25 mouse cellular contexts compared by ENCODE assay signal in genomic region chr12:96130796-96131512, GRCm38 (mm10).
DNase-seq lines count a peak whose midpoint lies in the region; ATAC-seq and TF ChIP-seq lines count a peak whose summit lies in the region.
"Had no signal": no experiment of that assay in that cellular context is flagged by ENCODE, and none has a peak within 500 bp of the region (broad histone marks: within the 10 kb centered on the region; RNA-seq: fewer than 3 reads in every experiment).

No protein-coding gene starts in this region.

- H3K27ac ChIP-seq in embryonic facial prominence, embryonic 11.5 days (replicated peaks; ENCODE audit: low read depth, low read length), result no peak overlapping the region
- no peak overlapping the region for H3K27ac ChIP-seq in embryonic facial prominence, embryonic 10.5 days (replicated peaks)
- H3K27ac ChIP-seq in midbrain, embryonic 11.5 days (ENCODE audit: low read depth, low read length), result no peak overlapping the region
- H3K27ac ChIP-seq in midbrain, postnatal 0 days (ENCODE audit: low read depth, low read length), result no peak overlapping the region
- no peak overlapping the region for H3K27ac ChIP-seq in embryonic facial prominence, embryonic 14.5 days (replicated peaks; ENCODE audit: low read depth, low read length)
- no peak overlapping the region for H3K27ac ChIP-seq in midbrain, embryonic 15.5 days
- H3K27ac ChIP-seq in forebrain, embryonic 15.5 days (replicated peaks), result no peak overlapping the region
- H3K27ac ChIP-seq: embryonic facial prominence, embryonic 15.5 days; forebrain, embryonic 13.5 days; hindbrain, embryonic 15.5 days; kidney, embryonic 15.5 days; left cerebral cortex, adult 2 months; limb, embryonic 12.5 days; liver, embryonic 15.5 days had no signal

- no peaks in the 10 kb centered on the region for H3K9me3 ChIP-seq in embryonic facial prominence, embryonic 11.5 days (replicated peaks; ENCODE audit: control insufficient read depth, low read length)
- H3K9me3 ChIP-seq in embryonic facial prominence, embryonic 10.5 days, result no peaks in the 10 kb centered on the region
- H3K9me3 ChIP-seq in midbrain, embryonic 11.5 days (ENCODE audit: control insufficient read depth, low read length), result no peaks in the 10 kb centered on the region
- H3K9me3 ChIP-seq in midbrain, postnatal 0 days (ENCODE audit: low read length), result no peaks in the 10 kb centered on the region
- no peaks in the 10 kb centered on the region for H3K9me3 ChIP-seq in embryonic facial prominence, embryonic 14.5 days (ENCODE audit: control insufficient read depth, low read length)
- no peaks in the 10 kb centered on the region for H3K9me3 ChIP-seq in midbrain, embryonic 15.5 days
- no peaks in the 10 kb centered on the region for H3K9me3 ChIP-seq in forebrain, embryonic 15.5 days
- H3K9me3 ChIP-seq: embryonic facial prominence, embryonic 15.5 days; forebrain, embryonic 13.5 days; hindbrain, embryonic 15.5 days; kidney, embryonic 15.5 days; limb, embryonic 12.5 days; liver, embryonic 15.5 days had no signal

- no peaks in the 10 kb centered on the region for H3K4me1 ChIP-seq in embryonic facial prominence, embryonic 11.5 days (ENCODE audit: control insufficient read depth, insufficient read depth, low read length)
- H3K4me1 ChIP-seq in embryonic facial prominence, embryonic 10.5 days, result no peaks in the 10 kb centered on the region
- H3K4me1 ChIP-seq in midbrain, embryonic 11.5 days (ENCODE audit: control insufficient read depth, insufficient read depth, low read length), result peaks cover 3% of the 10 kb centered on the region; the same call in 1 of the 2 replicates
- no peaks in the 10 kb centered on the region for H3K4me1 ChIP-seq in midbrain, postnatal 0 days (ENCODE audit: insufficient read depth, low read length)
- H3K4me1 ChIP-seq in embryonic facial prominence, embryonic 14.5 days (ENCODE audit: control insufficient read depth, insufficient read depth, low read length), result no peaks in the 10 kb centered on the region
- H3K4me1 ChIP-seq in midbrain, embryonic 15.5 days, result no peaks in the 10 kb centered on the region
- peaks cover 3% of the 10 kb centered on the region; the same call in 1 of the 2 replicates for H3K4me1 ChIP-seq in forebrain, embryonic 15.5 days
- H3K4me1 ChIP-seq: embryonic facial prominence, embryonic 15.5 days; hindbrain, embryonic 15.5 days; kidney, embryonic 15.5 days; liver, embryonic 15.5 days had no signal

- DNase-seq in embryonic facial prominence, embryonic 11.5 days (ENCODE audit: low spot score), result peak; percentile 36
- DNase-seq in embryonic facial prominence, embryonic 10.5 days (ENCODE audit: low spot score), result no peak
- no peak for DNase-seq in midbrain, embryonic 11.5 days (ENCODE audit: low spot score, missing footprints)
- DNase-seq in midbrain, postnatal 0 days (ENCODE audit: low spot score), result no peak
- peak; percentile 9 for DNase-seq in embryonic facial prominence, embryonic 14.5 days (ENCODE audit: low spot score)
- DNase-seq: adrenal gland, adult 8-10 months; cerebellum, adult 9-11 months; gastrocnemius, postnatal 14 days; heart, postnatal 14 days; kidney, adult 18-20 months; kidney, postnatal 25 days; lung, embryonic 14.5 days; lung, postnatal 14 days; thymus, adult 2 months; thymus, postnatal 36 days had no signal

- H3K4me2 ChIP-seq in embryonic facial prominence, embryonic 11.5 days (ENCODE audit: low read depth, low read length), result no peak overlapping the region
- no peak overlapping the region for H3K4me2 ChIP-seq in midbrain, embryonic 11.5 days
- no peak overlapping the region for H3K4me2 ChIP-seq in midbrain, postnatal 0 days (ENCODE audit: low read depth, low read length, poor library complexity, severe bottlenecking)
- H3K4me2 ChIP-seq in embryonic facial prominence, embryonic 14.5 days (ENCODE audit: low read depth, low read length), result no peak overlapping the region
- no peak overlapping the region for H3K4me2 ChIP-seq in midbrain, embryonic 15.5 days
- no peak overlapping the region for H3K4me2 ChIP-seq in forebrain, embryonic 15.5 days (replicated peaks)
- H3K4me2 ChIP-seq: embryonic facial prominence, embryonic 15.5 days; forebrain, embryonic 13.5 days; hindbrain, embryonic 15.5 days; kidney, embryonic 15.5 days; limb, embryonic 12.5 days; liver, embryonic 15.5 days; lung, embryonic 14.5 days had no signal

- WGBS in embryonic facial prominence, embryonic 11.5 days, result 73% methylated on average over 9 of the region's 9 CpGs
- 71% methylated on average over 9 of the region's 9 CpGs for WGBS in embryonic facial prominence, embryonic 10.5 days
- WGBS in midbrain, embryonic 11.5 days, result 51% methylated on average over 9 of the region's 9 CpGs
- 45% methylated on average over 9 of the region's 9 CpGs for WGBS in midbrain, postnatal 0 days
- 70% methylated on average over 9 of the region's 9 CpGs for WGBS in embryonic facial prominence, embryonic 14.5 days
- WGBS in midbrain, embryonic 15.5 days, result 43% methylated on average over 9 of the region's 9 CpGs
- 76% methylated on average over 9 of the region's 9 CpGs for WGBS in forebrain, embryonic 15.5 days

- no peaks in the 10 kb centered on the region for H3K27me3 ChIP-seq in embryonic facial prominence, embryonic 11.5 days (ENCODE audit: control insufficient read depth, insufficient read depth, low read length)
- no peaks in the 10 kb centered on the region for H3K27me3 ChIP-seq in embryonic facial prominence, embryonic 10.5 days (replicated peaks; ENCODE audit: low read depth, poor library complexity, severe bottlenecking)
- no peaks in the 10 kb centered on the region for H3K27me3 ChIP-seq in midbrain, embryonic 11.5 days (ENCODE audit: control insufficient read depth, insufficient read depth, low read length)
- H3K27me3 ChIP-seq in midbrain, postnatal 0 days (ENCODE audit: insufficient read depth, low read length), result no peaks in the 10 kb centered on the region
- no peaks in the 10 kb centered on the region for H3K27me3 ChIP-seq in embryonic facial prominence, embryonic 14.5 days (replicated peaks; ENCODE audit: control insufficient read depth, insufficient read depth, low read length)
- H3K27me3 ChIP-seq in midbrain, embryonic 15.5 days (replicated peaks), result no peaks in the 10 kb centered on the region
- no peaks in the 10 kb centered on the region for H3K27me3 ChIP-seq in forebrain, embryonic 15.5 days
- H3K27me3 ChIP-seq: embryonic facial prominence, embryonic 15.5 days; forebrain, embryonic 13.5 days; hindbrain, embryonic 15.5 days; kidney, embryonic 15.5 days; limb, embryonic 12.5 days; liver, embryonic 15.5 days had no signal

- no peaks in the 10 kb centered on the region for H3K36me3 ChIP-seq in embryonic facial prominence, embryonic 11.5 days (replicated peaks; ENCODE audit: control insufficient read depth, insufficient read depth, low read depth, low read length)
- H3K36me3 ChIP-seq in embryonic facial prominence, embryonic 10.5 days (replicated peaks), result no peaks in the 10 kb centered on the region
- H3K36me3 ChIP-seq in midbrain, embryonic 11.5 days (ENCODE audit: control insufficient read depth, insufficient read depth, low read length), result no peaks in the 10 kb centered on the region
- H3K36me3 ChIP-seq in midbrain, postnatal 0 days (ENCODE audit: insufficient read depth, low read length), result no peaks in the 10 kb centered on the region
- no peaks in the 10 kb centered on the region for H3K36me3 ChIP-seq in embryonic facial prominence, embryonic 14.5 days (ENCODE audit: control insufficient read depth, insufficient read depth, low read length)
- H3K36me3 ChIP-seq in midbrain, embryonic 15.5 days (replicated peaks), result no peaks in the 10 kb centered on the region
- no peaks in the 10 kb centered on the region for H3K36me3 ChIP-seq in forebrain, embryonic 15.5 days
- H3K36me3 ChIP-seq: embryonic facial prominence, embryonic 15.5 days; G1E; hindbrain, embryonic 15.5 days; kidney, embryonic 15.5 days; limb, embryonic 12.5 days; liver, embryonic 15.5 days had no signal

- no peak overlapping the region for H3K9ac ChIP-seq in embryonic facial prominence, embryonic 11.5 days (replicated peaks; ENCODE audit: low read length)
- no peak overlapping the region for H3K9ac ChIP-seq in midbrain, embryonic 11.5 days (ENCODE audit: low read length)
- H3K9ac ChIP-seq in midbrain, postnatal 0 days (replicated peaks; ENCODE audit: low read length, poor library complexity, severe bottlenecking), result no peak overlapping the region
- H3K9ac ChIP-seq in embryonic facial prominence, embryonic 14.5 days (ENCODE audit: low read depth, low read length), result no peak overlapping the region
- H3K9ac ChIP-seq in midbrain, embryonic 15.5 days, result no peak overlapping the region
- H3K9ac ChIP-seq in forebrain, embryonic 15.5 days (replicated peaks), result no peak overlapping the region
- H3K9ac ChIP-seq: embryonic facial prominence, embryonic 15.5 days; forebrain, embryonic 13.5 days; hindbrain, embryonic 15.5 days; kidney, embryonic 15.5 days; limb, embryonic 12.5 days; liver, embryonic 15.5 days; lung, embryonic 14.5 days had no signal

- no peak for TF ChIP-seq CTCF in midbrain, postnatal 0 days (IDR thresholded peaks at IDR 0.05)

- H3K4me3 ChIP-seq in embryonic facial prominence, embryonic 11.5 days (ENCODE audit: low read depth, low read length), result no peak overlapping the region
- H3K4me3 ChIP-seq in embryonic facial prominence, embryonic 10.5 days, result no peak overlapping the region
- H3K4me3 ChIP-seq in midbrain, embryonic 11.5 days (ENCODE audit: low read depth, low read length), result no peak overlapping the region
- H3K4me3 ChIP-seq in midbrain, postnatal 0 days (ENCODE audit: low read depth, low read length), result no peak overlapping the region
- no peak overlapping the region for H3K4me3 ChIP-seq in embryonic facial prominence, embryonic 14.5 days (ENCODE audit: low read depth, low read length)
- H3K4me3 ChIP-seq in midbrain, embryonic 15.5 days, result no peak overlapping the region
- no peak overlapping the region for H3K4me3 ChIP-seq in forebrain, embryonic 15.5 days
- H3K4me3 ChIP-seq: embryonic facial prominence, embryonic 15.5 days; forebrain, embryonic 13.5 days; hindbrain, embryonic 15.5 days; kidney, embryonic 15.5 days; left cerebral cortex, adult 2 months; limb, embryonic 12.5 days; liver, embryonic 15.5 days had no signal

- no peak for ATAC-seq in embryonic facial prominence, embryonic 11.5 days (replicated peaks; ENCODE audit: insufficient number of reproducible peaks, low FRiP score, low TSS enrichment, low read depth)
- ATAC-seq in midbrain, embryonic 11.5 days (ENCODE audit: low FRiP score), result peak; percentile 90
- ATAC-seq in midbrain, postnatal 0 days (ENCODE audit: low FRiP score), result no peak
- ATAC-seq in embryonic facial prominence, embryonic 14.5 days (ENCODE audit: low read depth), result no peak
- ATAC-seq in midbrain, embryonic 15.5 days (replicated peaks), result 0 out of 2 replicates have a peak, but pooled peaks have one; percentile 52
- ATAC-seq in forebrain, embryonic 15.5 days (replicated peaks), result no peak
- ATAC-seq: forebrain, embryonic 13.5 days had no signal

Comparison
In these comparisons a context has a peak if more than half of its experiments do, and no peak if none do; other contexts are left out.
1. ATAC-seq: peak in midbrain, embryonic 11.5 days (single experiment) and midbrain, embryonic 15.5 days (single experiment); none in embryonic facial prominence, embryonic 11.5 days (single experiment), midbrain, postnatal 0 days (single experiment), embryonic facial prominence, embryonic 14.5 days (single experiment) and forebrain, embryonic 15.5 days (single experiment).
2. DNase-seq: peak in embryonic facial prominence, embryonic 11.5 days (single experiment) and embryonic facial prominence, embryonic 14.5 days (single experiment); none in embryonic facial prominence, embryonic 10.5 days (single experiment), midbrain, embryonic 11.5 days (single experiment) and midbrain, postnatal 0 days (single experiment).